Mouse (Mus musculus) v-Abl transformed pro-B cells (cell line): ENCODE measurements around the gene Gm9736.
"Not testable (repeated sequence)": the region's sequence is repeated elsewhere in the genome, so short reads cannot be mapped to it uniquely, and the experiment has no call there.

Source experiments
- in situ Hi-C, 2 experiments: fragments of 400-800 bp; cut with MboI; formaldehyde crosslinking; loops; one replicate each; pipeline ENCODE4 v1.15.1; 2025; ENCODE audit not compliant: unreplicated experiment in 2 of 2

Gm9736 gene

GRCm38 (mm10) chr10:77751254-77751653 is at the start of gene Gm9736:
Gene Gm9736, minus strand, starts transcription at chr10:77751354.
- in situ Hi-C loops, result loop anchor here in 1 of 2 experiments (10.0 kb wide), 1 partner anchor 236 kb away; the partner anchor contains the start of gene Fam207a

GRCm38 (mm10) chr10:77798921-77799508 is 47.9 kb upstream of the Gm9736 start, which contains the start of gene Gm19668:
Gene Gm19668, minus strand, starts transcription at chr10:77799133.
- in situ Hi-C loops, result no loop called here

- in situ Hi-C loops, result not testable (repeated sequence)
Measured at GRCm38 (mm10) chr10:77798164-77798920, 47.2 kb upstream of the Gm9736 start.

- in situ Hi-C loops, result no loop called here
Measured at GRCm38 (mm10) chr10:77797677-77798076, 46.5 kb upstream of the Gm9736 start.

GRCm38 (mm10) chr10:77794976-77795375 is 43.8 kb upstream of the Gm9736 start, which contains the start of gene Gm9639:
Gene Gm9639, minus strand, starts transcription at chr10:77795076.
- in situ Hi-C loops, result no loop called here

GRCm38 (mm10) chr10:77788621-77789020 is 37.5 kb upstream of the Gm9736 start:
- in situ Hi-C loops, result no loop called here

GRCm38 (mm10) chr10:77787876-77788275 is 36.7 kb upstream of the Gm9736 start, which contains the start of gene Gm7137:
Gene Gm7137, minus strand, starts transcription at chr10:77788200.
- in situ Hi-C loops, result not testable (repeated sequence)

GRCm38 (mm10) chr10:77783396-77783795 is 32.2 kb upstream of the Gm9736 start:
- in situ Hi-C loops, result not testable (repeated sequence)

- in situ Hi-C loops, result not testable (repeated sequence)
Measured at GRCm38 (mm10) chr10:77782442-77782841, 31.3 kb upstream of the Gm9736 start, which contains the start of gene Gm3250. Gene Gm3250, minus strand, starts transcription at chr10:77782542.

GRCm38 (mm10) chr10:77776844-77777243 is 25.7 kb upstream of the Gm9736 start, which contains the start of gene Gm7138:
Gene Gm7138, minus strand, starts transcription at chr10:77776944.
- in situ Hi-C loops, result not testable (repeated sequence)

GRCm38 (mm10) chr10:77772142-77772541 is 21.0 kb upstream of the Gm9736 start:
- in situ Hi-C loops, result not testable (repeated sequence)

- in situ Hi-C loops, result not testable (repeated sequence)
Measured at GRCm38 (mm10) chr10:77771225-77771624, 20.1 kb upstream of the Gm9736 start, which contains the start of gene Gm3238. Gene Gm3238, minus strand, starts transcription at chr10:77771325.

- in situ Hi-C loops, result no loop called here
Measured at GRCm38 (mm10) chr10:77769727-77770126, 18.6 kb upstream of the Gm9736 start.

- in situ Hi-C loops, result loop anchor here in 1 of 2 experiments (10.0 kb wide), 1 partner anchor 245 kb away; the partner anchor contains the start of gene Fam207a
Measured at GRCm38 (mm10) chr10:77759582-77759981, 8.4 kb upstream of the Gm9736 start, which contains the start of gene Gm3233. Gene Gm3233, minus strand, starts transcription at chr10:77759682.

- in situ Hi-C loops, result loop anchor here in 1 of 2 experiments (10.0 kb wide), 1 partner anchor 239 kb away; the partner anchor contains the start of gene Fam207a
Measured at GRCm38 (mm10) chr10:77753448-77753847, 2.3 kb upstream of the Gm9736 start.

- in situ Hi-C loops, result loop anchor here in 1 of 2 experiments (10.0 kb wide), 1 partner anchor 238 kb away; the partner anchor contains the start of gene Fam207a
Measured at GRCm38 (mm10) chr10:77752312-77752711, 1.2 kb upstream of the Gm9736 start.

GRCm38 (mm10) chr10:77750686-77751085 is 468 bp downstream of the Gm9736 start:
- in situ Hi-C loops, result loop anchor here in 1 of 2 experiments (10.0 kb wide), 1 partner anchor 236 kb away; the partner anchor contains the start of gene Fam207a

GRCm38 (mm10) chr10:77741924-77742688 is 9.0 kb downstream of the Gm9736 start, which contains the start of gene Gm18596:
Gene Gm18596, minus strand, starts transcription at chr10:77742638.
- in situ Hi-C loops, result loop anchor here (10.0 kb wide), 1 partner anchor 107 kb away; no protein-coding TSS in a partner anchor

- in situ Hi-C loops, result no loop called here
Measured at GRCm38 (mm10) chr10:77738929-77739328, 12.2 kb downstream of the Gm9736 start.

- in situ Hi-C loops, result no loop called here
Measured at GRCm38 (mm10) chr10:77735928-77736327, 15.2 kb downstream of the Gm9736 start.
